Mouse (Mus musculus) layer of hippocampus, postnatal 14 days (tissue): ENCODE results near the gene Amz2. TPM values are rescaled to one million over a fixed set of nuclear protein-coding genes. Genes with fewer than 3 reads are reported as not detected.

Experiments used
- DNase-seq, 2 experiments: peaks; one replicate each; pipeline ENCODE4 v3.0.0; 2021 to 2022; ENCODE audit warnings: low spot score in 2 of 2, mixed read lengths in 1 of 2
- total RNA-seq, 2 experiments: library from RNA; stranded (reverse); gene quantifications; 2 replicates each; pipeline ENCODE4 v1.2.3; 2021

The Amz2 gene
- total RNA-seq, 2 experiments from 2014 or later = 70.6 to 75.2 TPM

DNA sequence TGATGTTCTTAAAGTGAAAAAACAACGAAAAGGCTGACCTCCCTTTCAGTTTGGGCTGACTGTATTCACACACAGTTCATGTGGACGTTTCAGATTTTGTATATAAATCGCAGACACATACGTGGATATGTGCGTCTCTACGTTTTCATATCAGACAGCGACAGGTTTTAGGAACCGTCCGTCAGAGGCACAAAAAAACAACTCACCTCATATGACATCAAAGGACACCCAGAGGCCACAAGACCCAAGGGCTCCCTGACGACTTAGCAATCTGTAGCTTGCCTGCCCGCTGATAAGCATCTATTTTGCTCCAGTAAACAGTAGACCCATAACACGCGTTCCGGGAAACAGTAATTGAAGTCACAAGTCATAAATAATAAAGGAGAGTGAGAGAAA, 5.2 kb upstream of the Amz2 start:
- no peak for DNase-seq

GRCm38 (mm10) chr11:109421205-109421604, 4.5 kb upstream of the Amz2 start:
- DNase-seq = no peak

- no peak for DNase-seq
Observed at GRCm38 (mm10) chr11:109422263-109422662, 3.5 kb upstream of the Amz2 start.

- no peak for DNase-seq
Observed at GRCm38 (mm10) chr11:109423294-109423693, 2.5 kb upstream of the Amz2 start.

GRCm38 (mm10) chr11:109426272-109426586, 483 bp downstream of the Amz2 start:
- DNase-seq = no peak

- no peak for DNase-seq
Observed at GRCm38 (mm10) chr11:109427353-109427752, 1.6 kb downstream of the Amz2 start.

DNA sequence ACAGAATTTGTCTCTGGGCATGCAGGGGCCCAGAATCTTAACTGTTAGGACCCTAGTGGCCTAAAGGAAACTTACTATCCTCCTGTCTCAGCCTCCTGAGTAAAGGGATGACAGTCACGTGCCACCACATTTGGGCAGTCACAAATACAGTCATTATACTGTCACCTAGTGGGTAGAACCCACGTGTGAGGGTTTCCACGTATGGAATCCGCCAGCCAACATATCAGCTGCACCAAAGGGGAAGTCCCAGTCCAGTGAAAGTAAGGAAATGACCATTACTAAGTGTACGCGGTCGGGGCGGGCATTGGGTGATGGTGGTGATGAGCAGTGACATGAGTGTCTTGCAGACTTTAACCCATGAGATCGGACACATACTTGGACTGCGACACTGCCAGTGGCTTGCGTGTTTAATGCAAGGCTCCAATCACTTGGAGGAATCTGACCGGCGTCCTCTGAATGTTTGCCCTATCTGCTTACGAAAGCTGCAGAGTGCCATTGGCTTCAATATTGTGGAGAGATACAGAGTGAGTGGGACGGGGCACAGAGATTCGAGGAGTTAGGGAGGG, 8.6 kb downstream of the Amz2 start:
- DNase-seq = no peak

DNA sequence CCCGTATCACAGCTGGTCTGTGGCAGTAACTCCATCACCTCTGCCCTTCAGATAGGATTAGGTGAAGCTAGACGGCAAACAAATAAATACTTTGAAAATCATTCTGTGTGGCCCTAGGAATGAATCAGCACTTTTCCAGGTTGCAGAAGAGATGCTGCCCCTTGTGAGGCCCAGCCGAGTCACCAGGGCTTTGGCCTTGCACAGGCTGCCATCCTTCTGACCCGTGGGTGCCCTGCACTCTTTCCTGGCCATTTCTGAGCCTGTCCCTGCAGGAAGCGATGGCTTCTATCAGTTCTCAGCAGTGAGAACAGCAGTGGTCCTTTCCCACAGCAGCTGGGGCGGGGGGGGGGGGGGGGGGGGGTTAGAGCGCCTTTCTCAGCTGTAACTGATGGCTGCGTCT, 11.1 kb downstream of the Amz2 start:
- no peak for DNase-seq

DNA sequence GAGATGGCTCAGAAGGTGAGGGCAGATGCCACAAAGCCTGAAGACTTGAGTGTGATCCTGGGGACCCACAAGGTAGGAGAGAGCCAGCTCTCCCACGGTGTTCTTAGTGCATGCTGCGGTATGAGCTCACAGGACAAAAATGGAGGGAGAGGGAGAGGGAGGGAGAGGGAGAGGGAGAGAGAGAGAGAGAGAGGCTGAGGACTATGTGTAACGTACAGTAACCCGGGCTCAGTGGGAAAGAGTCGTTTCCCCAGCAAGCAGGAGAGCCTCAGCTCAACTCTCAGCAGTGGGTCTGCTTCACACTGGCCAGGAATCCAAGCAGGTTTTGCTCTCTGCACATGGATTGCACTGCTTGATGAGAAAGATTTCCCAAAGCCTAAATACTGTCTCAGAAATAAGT, 13.5 kb downstream of the Amz2 start:
- DNase-seq = no peak

DNA sequence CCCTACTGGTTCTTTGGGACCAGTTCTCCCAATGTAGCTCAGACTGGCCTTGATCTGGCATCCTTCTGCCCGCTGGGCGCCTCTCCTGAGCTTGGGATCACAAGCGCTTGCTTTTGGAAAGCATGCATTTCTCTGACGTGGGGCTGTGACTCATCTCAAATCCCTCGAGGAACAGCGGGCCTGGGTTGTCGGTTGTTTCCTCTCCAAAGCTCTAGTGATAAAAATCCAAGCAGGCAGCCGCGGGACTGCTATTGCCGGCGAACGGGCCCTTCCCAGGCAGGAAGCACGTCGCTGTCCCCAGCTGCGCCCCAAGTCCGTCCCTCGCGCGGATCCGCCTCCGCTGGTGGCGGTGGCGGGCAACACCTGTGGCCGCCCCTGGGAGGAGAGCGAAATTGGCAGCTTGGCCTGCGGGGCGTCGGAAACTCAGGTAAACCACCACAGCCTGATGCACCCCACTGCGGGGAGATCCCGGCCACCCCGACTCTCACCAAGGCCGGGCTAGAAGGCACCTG, 14.1 kb downstream of the Amz2 start:
- DNase-seq = peak; percentile 53 to 58

GRCm38 (mm10) chr11:109440641-109441040, 14.9 kb downstream of the Amz2 start:
- no peak for DNase-seq

GRCm38 (mm10) chr11:109441119-109441518, 15.4 kb downstream of the Amz2 start:
- no peak for DNase-seq

DNA sequence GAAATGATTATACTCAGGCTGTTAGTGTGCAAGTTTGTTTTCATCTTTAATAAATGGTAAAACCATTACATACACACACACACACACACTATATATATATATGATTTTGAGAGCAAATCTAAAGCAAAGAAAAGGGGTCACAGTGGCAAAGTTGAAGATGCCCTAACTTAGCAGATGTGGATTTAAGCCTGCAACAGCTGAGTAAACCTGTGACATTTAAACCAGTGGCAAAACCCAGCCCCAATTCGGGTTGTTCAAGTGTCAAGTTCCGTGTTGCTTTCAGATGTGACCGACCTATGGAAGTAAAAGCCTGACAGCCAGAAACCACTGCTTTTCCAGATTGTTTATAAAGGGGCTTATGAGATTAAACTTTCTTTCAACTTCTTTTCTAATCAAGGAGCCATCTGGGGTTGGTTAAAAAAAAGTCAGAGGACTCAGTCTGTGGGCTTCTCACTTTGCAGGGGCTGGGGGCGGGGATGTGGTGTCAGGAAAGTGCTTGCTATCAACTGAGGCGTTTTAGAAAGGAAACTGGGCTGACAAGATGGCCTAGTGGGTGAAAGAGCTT, 16.5 kb downstream of the Amz2 start:
- DNase-seq = no peak

DNA sequence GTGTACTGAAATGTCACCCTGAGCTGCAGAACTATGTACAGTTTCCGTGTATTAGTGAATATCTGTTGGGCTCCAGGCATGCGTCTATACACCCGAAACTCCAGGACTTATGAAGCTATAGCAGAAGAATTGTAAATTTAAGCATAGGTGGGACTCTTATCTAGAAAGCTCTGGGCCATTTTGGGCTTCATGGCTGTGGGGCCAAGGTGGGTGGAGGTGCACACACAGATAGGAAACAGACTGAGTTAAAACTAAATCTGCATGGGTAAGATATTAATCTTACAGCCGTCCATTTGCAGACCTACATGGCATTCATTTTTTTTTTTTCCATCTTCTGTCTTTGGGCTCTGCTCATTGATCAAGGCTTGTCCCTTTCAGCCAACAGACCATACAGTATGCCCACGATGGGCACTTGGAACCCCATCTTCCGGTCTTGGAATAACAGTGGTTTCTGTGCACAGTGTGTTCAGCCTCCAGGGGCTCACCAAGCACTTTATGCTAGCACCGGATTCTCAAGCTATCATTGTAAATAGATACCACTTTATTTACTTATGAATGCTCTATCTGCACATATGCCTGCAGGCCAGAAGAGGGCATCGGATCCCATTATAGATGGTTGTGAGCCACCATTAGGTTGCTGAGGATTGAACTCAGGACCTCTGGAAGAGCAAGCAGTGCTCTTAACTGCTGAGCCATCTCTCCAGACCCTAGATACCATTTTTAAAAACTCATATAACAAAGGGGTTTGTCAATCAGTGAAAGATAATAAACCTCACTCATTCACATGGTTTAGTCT, 17.9 kb downstream of the Amz2 start:
- no peak for DNase-seq

DNA sequence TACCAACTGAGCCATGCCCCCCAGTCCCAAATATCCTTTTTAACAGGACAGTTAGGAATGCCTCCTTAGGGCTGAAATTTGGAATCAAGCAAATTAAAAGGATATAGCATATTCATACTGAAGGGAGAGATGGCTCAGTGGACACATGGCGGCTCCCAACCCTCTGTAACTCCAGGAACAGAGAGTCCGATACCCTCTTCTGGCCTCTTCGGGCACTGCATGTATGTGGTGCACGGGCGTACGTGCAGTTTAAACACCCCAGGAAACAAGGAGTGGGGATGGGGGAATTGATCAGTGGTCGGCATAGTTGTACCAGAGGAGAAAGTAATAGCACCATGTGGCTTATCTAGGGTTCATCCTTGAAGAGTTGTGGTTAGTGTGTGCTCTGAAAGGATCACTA, 18.9 kb downstream of the Amz2 start:
- DNase-seq = no peak

GRCm38 (mm10) chr11:109445438-109446035, 19.8 kb downstream of the Amz2 start:
- DNase-seq = peak in 1 of 2 experiments; percentile 67

DNA sequence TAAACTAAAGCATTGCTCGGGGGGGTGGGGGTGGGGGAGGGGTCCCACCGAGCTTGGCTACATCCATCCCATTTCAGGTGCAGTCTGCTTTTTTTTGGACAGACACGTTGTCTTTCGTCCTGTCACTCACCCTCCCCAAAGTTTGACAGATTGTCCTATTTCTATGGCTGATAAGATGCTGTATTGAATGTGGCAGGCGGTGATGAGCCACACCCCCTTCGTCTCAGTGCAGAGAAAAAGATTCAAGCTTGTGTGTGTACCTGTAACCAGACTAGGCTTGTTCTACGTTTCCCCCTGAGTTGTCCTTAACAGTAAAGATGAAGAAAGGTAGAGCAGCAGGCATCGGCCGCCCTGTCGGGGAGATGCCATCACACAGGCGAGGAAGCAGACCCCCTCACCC, 25.4 kb downstream of the Amz2 start:
- DNase-seq = no peak

- DNase-seq = no peak
Observed at GRCm38 (mm10) chr11:109456261-109456660, 30.5 kb downstream of the Amz2 start.

GRCm38 (mm10) chr11:109458165-109458564, 32.4 kb downstream of the Amz2 start:
- DNase-seq = no peak

DNA sequence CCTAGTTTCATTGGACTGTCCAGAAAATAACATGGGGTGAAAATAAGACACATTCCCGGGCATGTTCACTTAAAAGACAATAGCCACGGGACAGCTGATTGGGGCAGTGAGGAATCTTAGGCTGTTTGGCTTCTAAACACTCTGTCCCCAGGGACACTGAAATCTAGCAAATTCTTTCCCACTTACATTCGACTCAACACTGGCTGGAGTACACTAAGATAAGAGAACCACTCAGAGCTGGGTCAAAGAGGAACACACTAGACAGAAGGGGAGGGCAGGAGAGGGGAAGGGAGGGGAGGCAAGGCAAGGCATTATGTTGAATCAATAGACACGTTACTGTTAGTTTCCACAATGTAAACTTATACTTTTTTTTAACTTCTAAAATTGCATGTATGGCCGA, 34.8 kb downstream of the Amz2 start:
- DNase-seq = no peak

DNA sequence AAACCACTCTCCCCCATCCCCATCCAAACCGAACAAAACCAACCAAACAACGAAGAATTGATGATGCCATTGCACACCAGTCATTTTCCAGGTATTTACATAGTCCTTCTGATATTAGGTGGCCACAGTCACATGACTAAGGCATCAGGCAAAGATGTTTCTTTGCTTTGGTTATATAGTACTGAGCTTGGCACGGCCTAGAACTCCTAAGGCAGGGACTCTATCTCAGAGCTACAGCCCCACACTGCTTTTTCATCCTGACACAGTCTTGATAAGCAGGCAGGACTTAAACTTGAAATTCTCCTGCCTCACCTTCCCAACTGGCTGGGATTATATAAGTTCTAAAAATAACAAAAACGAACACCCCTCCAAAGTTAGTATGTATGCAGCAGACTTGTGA, 39.3 kb downstream of the Amz2 start:
- DNase-seq = no peak

DNA sequence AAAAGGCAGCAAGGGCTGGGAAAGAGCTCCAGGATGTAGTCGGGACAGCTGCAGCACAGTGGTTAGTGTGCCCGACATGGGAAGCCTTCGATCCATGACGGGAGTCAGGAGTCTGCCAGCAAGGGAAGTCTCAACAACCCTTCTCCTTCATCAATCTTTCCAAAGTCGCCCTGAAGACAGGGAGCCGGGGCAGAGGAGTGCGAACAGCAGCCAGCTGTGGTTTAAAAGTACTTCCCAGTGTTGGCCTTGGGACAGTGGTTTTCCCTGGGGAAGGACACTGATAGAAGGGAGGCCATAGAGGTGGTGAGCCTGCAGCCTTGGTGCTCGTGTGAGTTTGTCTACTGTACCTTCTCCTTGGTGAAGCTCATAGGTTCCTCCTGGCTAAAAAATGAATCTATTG, 41.2 kb downstream of the Amz2 start:
- no peak for DNase-seq
